Mouse (Mus musculus): Measurements from ENCODE around the gene Ptgfr. TPM values are rescaled to one million over a fixed set of nuclear protein-coding genes. Genes with fewer than 3 reads are reported as not detected.

Ptgfr gene
- polyA plus RNA-seq, 1 experiment = 0.02 TPM

GRCm38 (mm10) chr3:151819811-151820210, 17.6 kb downstream of the Ptgfr start:
- TF ChIP-seq MAX (IDR thresholded peaks at IDR 0.05; ENCODE audit: low read depth) (no peak), USF1 (IDR thresholded peaks at IDR 0.05; ENCODE audit: low read depth) (no peak), MYOD1 (IDR thresholded peaks at IDR 0.05; ENCODE audit: control insufficient read depth in 1 of 3, insufficient read length in 2 of 3, low read depth in 2 of 3) (no peak), CEBPB (IDR thresholded peaks at IDR 0.05; ENCODE audit: insufficient read depth, poor library complexity, severe bottlenecking) (no peak), E2F4 (IDR thresholded peaks at IDR 0.05; ENCODE audit: insufficient read depth) (no peak), TCF12 (IDR thresholded peaks at IDR 0.05; ENCODE audit: insufficient read depth, poor library complexity, severe bottlenecking) (no peak), SRF (IDR thresholded peaks at IDR 0.05; ENCODE audit: control insufficient read depth, insufficient read length, low read depth) (no peak), POLR2A (IDR thresholded peaks at IDR 0.05; ENCODE audit: insufficient read length, low read depth) (no peak), MYOG (IDR thresholded peaks at IDR 0.05; ENCODE audit: control insufficient read depth in 1 of 3, insufficient read depth in 1 of 3, insufficient read length in 2 of 3, low read depth in 2 of 3) (no peak), TCF3 (IDR thresholded peaks at IDR 0.05; ENCODE audit: insufficient read length, low read depth) (no peak), POLR2AphosphoS2 (IDR thresholded peaks at IDR 0.05; ENCODE audit: insufficient read length, low read depth) (no peak), REST (IDR thresholded peaks at IDR 0.05; ENCODE audit: insufficient read depth, insufficient read length) (no peak)

GRCm38 (mm10) chr3:151818265-151818664, 19.2 kb downstream of the Ptgfr start:
- Histone ChIP-seq H3K4me2 (ENCODE audit: low read depth) (no peak overlapping the region), H3K79me2 (ENCODE audit: control insufficient read depth, insufficient read depth) (no peaks in the 10 kb centered on the region)
- TF ChIP-seq POLR2AphosphoS2 (IDR thresholded peaks at IDR 0.05; ENCODE audit: insufficient read length, low read depth) (no peak), TCF12 (IDR thresholded peaks at IDR 0.05; ENCODE audit: insufficient read depth, poor library complexity, severe bottlenecking) (no peak), SRF (IDR thresholded peaks at IDR 0.05; ENCODE audit: control insufficient read depth, insufficient read length, low read depth) (no peak), POLR2A (IDR thresholded peaks at IDR 0.05; ENCODE audit: insufficient read length, low read depth) (no peak), TCF3 (IDR thresholded peaks at IDR 0.05; ENCODE audit: insufficient read length, low read depth) (no peak), MAX (IDR thresholded peaks at IDR 0.05; ENCODE audit: low read depth) (no peak), MYOD1 (IDR thresholded peaks at IDR 0.05; ENCODE audit: control insufficient read depth in 1 of 3, insufficient read length in 2 of 3, low read depth in 2 of 3) (no peak)

More at GRCm38 (mm10) chr3:151819811-151820210, 17.6 kb downstream of the Ptgfr start:
- no peak overlapping the region for H3ac ChIP-seq (ENCODE audit: control insufficient read depth, insufficient read length)
- no peaks in the 10 kb centered on the region for H3K79me2 ChIP-seq (ENCODE audit: control insufficient read depth, insufficient read depth)
- no peaks in the 10 kb centered on the region for H3K27me3 ChIP-seq (ENCODE audit: control insufficient read depth, insufficient read depth, insufficient read length)
- no peak overlapping the region for H3K4me3 ChIP-seq
- H3K4me2 ChIP-seq (ENCODE audit: low read depth) = no peak overlapping the region
- H3K36me3 ChIP-seq (ENCODE audit: control insufficient read depth, insufficient read depth) = no peaks in the 10 kb centered on the region

GRCm38 (mm10) chr3:151808613-151809012, 28.8 kb downstream of the Ptgfr start:
- TF ChIP-seq SRF (IDR thresholded peaks at IDR 0.05; ENCODE audit: control insufficient read depth, insufficient read length, low read depth) (no peak), POLR2AphosphoS2 (IDR thresholded peaks at IDR 0.05; ENCODE audit: insufficient read length, low read depth) (no peak)
- Histone ChIP-seq H3K4me2 (ENCODE audit: low read depth) (no peak overlapping the region), H3K27me3 (ENCODE audit: control insufficient read depth, insufficient read depth, insufficient read length) (no peaks in the 10 kb centered on the region), H3K79me2 (ENCODE audit: control insufficient read depth, insufficient read depth) (no peaks in the 10 kb centered on the region), H3ac (ENCODE audit: control insufficient read depth, insufficient read length) (no peak overlapping the region), H3K36me3 (ENCODE audit: control insufficient read depth, insufficient read depth) (no peaks in the 10 kb centered on the region), H3K4me3 (no peak overlapping the region)

More at GRCm38 (mm10) chr3:151818265-151818664, 19.2 kb downstream of the Ptgfr start:
- H3K4me3 ChIP-seq = no peak overlapping the region
- no peaks in the 10 kb centered on the region for H3K27me3 ChIP-seq (ENCODE audit: control insufficient read depth, insufficient read depth, insufficient read length)
- no peak overlapping the region for H3ac ChIP-seq (ENCODE audit: control insufficient read depth, insufficient read length)
- H3K36me3 ChIP-seq (ENCODE audit: control insufficient read depth, insufficient read depth) = no peaks in the 10 kb centered on the region

- TF ChIP-seq CEBPB (IDR thresholded peaks at IDR 0.05; ENCODE audit: insufficient read depth, poor library complexity, severe bottlenecking) (no peak), REST (IDR thresholded peaks at IDR 0.05; ENCODE audit: insufficient read depth, insufficient read length) (no peak), SRF (IDR thresholded peaks at IDR 0.05; ENCODE audit: control insufficient read depth, insufficient read length, low read depth) (no peak), MYOD1 (IDR thresholded peaks at IDR 0.05; ENCODE audit: control insufficient read depth in 1 of 3, insufficient read length in 2 of 3, low read depth in 2 of 3) (no peak), MYOG (IDR thresholded peaks at IDR 0.05; ENCODE audit: control insufficient read depth in 1 of 3, insufficient read depth in 1 of 3, insufficient read length in 2 of 3, low read depth in 2 of 3) (no peak), POLR2A (IDR thresholded peaks at IDR 0.05; ENCODE audit: insufficient read length, low read depth) (no peak), USF1 (IDR thresholded peaks at IDR 0.05; ENCODE audit: low read depth) (no peak), TCF3 (IDR thresholded peaks at IDR 0.05; ENCODE audit: insufficient read length, low read depth) (no peak), POLR2AphosphoS2 (IDR thresholded peaks at IDR 0.05; ENCODE audit: insufficient read length, low read depth) (no peak), MAX (IDR thresholded peaks at IDR 0.05; ENCODE audit: low read depth) (no peak), TCF12 (IDR thresholded peaks at IDR 0.05; ENCODE audit: insufficient read depth, poor library complexity, severe bottlenecking) (no peak), E2F4 (IDR thresholded peaks at IDR 0.05; ENCODE audit: insufficient read depth) (no peak)
- Histone ChIP-seq H3K27me3 (ENCODE audit: control insufficient read depth, insufficient read depth, insufficient read length) (no peaks in the 10 kb centered on the region), H3K36me3 (ENCODE audit: control insufficient read depth, insufficient read depth) (no peaks in the 10 kb centered on the region), H3K4me3 (no peak overlapping the region), H3ac (ENCODE audit: control insufficient read depth, insufficient read length) (no peak overlapping the region), H3K79me2 (ENCODE audit: control insufficient read depth, insufficient read depth) (no peaks in the 10 kb centered on the region), H3K4me2 (ENCODE audit: low read depth) (no peak overlapping the region)
Measured at GRCm38 (mm10) chr3:151788622-151789021, 48.8 kb downstream of the Ptgfr start.

GRCm38 (mm10) chr3:151775089-151775488, 62.3 kb downstream of the Ptgfr start:
- no peak for TF ChIP-seq REST (IDR thresholded peaks at IDR 0.05; ENCODE audit: insufficient read depth, insufficient read length)
- TF ChIP-seq TCF12 (IDR thresholded peaks at IDR 0.05; ENCODE audit: insufficient read depth, poor library complexity, severe bottlenecking) = no peak
- TF ChIP-seq POLR2A (IDR thresholded peaks at IDR 0.05; ENCODE audit: insufficient read length, low read depth) = no peak
- no peak for TF ChIP-seq POLR2AphosphoS2 (IDR thresholded peaks at IDR 0.05; ENCODE audit: insufficient read length, low read depth)
- TF ChIP-seq USF1 (IDR thresholded peaks at IDR 0.05; ENCODE audit: low read depth) = no peak
- TF ChIP-seq SRF (IDR thresholded peaks at IDR 0.05; ENCODE audit: control insufficient read depth, insufficient read length, low read depth) = no peak
- TF ChIP-seq MYOD1 (IDR thresholded peaks at IDR 0.05; ENCODE audit: control insufficient read depth in 1 of 3, insufficient read length in 2 of 3, low read depth in 2 of 3) = no peak
- Histone ChIP-seq H3K4me2 (ENCODE audit: low read depth) (no peak overlapping the region), H3K79me2 (ENCODE audit: control insufficient read depth, insufficient read depth) (no peaks in the 10 kb centered on the region), H3ac (ENCODE audit: control insufficient read depth, insufficient read length) (no peak overlapping the region), H3K4me3 (no peak overlapping the region), H3K36me3 (ENCODE audit: control insufficient read depth, insufficient read depth) (no peaks in the 10 kb centered on the region), H3K27me3 (ENCODE audit: control insufficient read depth, insufficient read depth, insufficient read length) (no peaks in the 10 kb centered on the region)
